Mouse (Mus musculus): Measurements from ENCODE around the gene Mapk3. TPM values are rescaled to one million over a fixed set of nuclear protein-coding genes. Genes with fewer than 3 reads are reported as not detected.

Gene Mapk3
- total RNA-seq, 2 experiments from 2014 or later = 260 to 263 TPM

- intact Hi-C loops (cut with DNase I) = no loop called here
- DNase-seq (ENCODE audit: extremely low spot score in 1 of 2, low spot score in 2 of 2) = no peak
Observed at GRCm38 (mm10) chr7:126749582-126750343, 9.6 kb upstream of the Mapk3 start.

- peak in 1 of 2 experiments; percentile 84 for DNase-seq (ENCODE audit: extremely low spot score in 1 of 2, low spot score in 2 of 2)
- intact Hi-C loops (cut with DNase I) = no loop called here
Observed at GRCm38 (mm10) chr7:126754866-126755265, 4.5 kb upstream of the Mapk3 start.

- DNase-seq (ENCODE audit: extremely low spot score in 1 of 2, low spot score in 2 of 2) = no peak
- intact Hi-C loops (cut with DNase I) = no loop called here
Observed at GRCm38 (mm10) chr7:126758539-126758938, 862 bp upstream of the Mapk3 start.

GRCm38 (mm10) chr7:126759672-126760390 lies 430 bp downstream of the Mapk3 start:
- DNase-seq (ENCODE audit: extremely low spot score in 1 of 2, low spot score in 2 of 2) = no peak
- intact Hi-C loops (cut with DNase I) = loop anchor here (5.0 kb wide), 1 partner anchor 58 kb away; no protein-coding TSS in a partner anchor

- peak in 1 of 2 experiments; percentile 90 for DNase-seq (ENCODE audit: extremely low spot score in 1 of 2, low spot score in 2 of 2)
- intact Hi-C loops (cut with DNase I) = loop anchor here (5.0 kb wide), 1 partner anchor 58 kb away; no protein-coding TSS in a partner anchor
Observed at GRCm38 (mm10) chr7:126760391-126760802, 996 bp downstream of the Mapk3 start.

GRCm38 (mm10) chr7:126760956-126761355 lies 1.6 kb downstream of the Mapk3 start:
- intact Hi-C loops (cut with DNase I) = loop anchor here (5.0 kb wide), 1 partner anchor 59 kb away; no protein-coding TSS in a partner anchor

GRCm38 (mm10) chr7:126761529-126762067 lies 2.2 kb downstream of the Mapk3 start:
- no peak for DNase-seq (ENCODE audit: extremely low spot score in 1 of 2, low spot score in 2 of 2)
- intact Hi-C loops (cut with DNase I) = loop anchor here (5.0 kb wide), 1 partner anchor 59 kb away; no protein-coding TSS in a partner anchor

More at GRCm38 (mm10) chr7:126760956-126761355, 1.6 kb downstream of the Mapk3 start:
- DNase-seq (ENCODE audit: extremely low spot score in 1 of 2, low spot score in 2 of 2) = no peak

GRCm38 (mm10) chr7:126762471-126763008 lies 3.1 kb downstream of the Mapk3 start:
- intact Hi-C loops (cut with DNase I) = loop anchor here (5.0 kb wide), 1 partner anchor 60 kb away; no protein-coding TSS in a partner anchor
- no peak for DNase-seq (ENCODE audit: extremely low spot score in 1 of 2, low spot score in 2 of 2)

- intact Hi-C loops (cut with DNase I) = no loop called here
- no peak for DNase-seq (ENCODE audit: extremely low spot score in 1 of 2, low spot score in 2 of 2)
Observed at GRCm38 (mm10) chr7:126765540-126765939, 6.1 kb downstream of the Mapk3 start.

- intact Hi-C loops (cut with DNase I) = no loop called here
- no peak for DNase-seq (ENCODE audit: extremely low spot score in 1 of 2, low spot score in 2 of 2)
Observed at GRCm38 (mm10) chr7:126766201-126766600, 6.8 kb downstream of the Mapk3 start, which contains the start of gene Gdpd3. Gene Gdpd3, plus strand, starts transcription at chr7:126766334.

GRCm38 (mm10) chr7:126767001-126767400 lies 7.6 kb downstream of the Mapk3 start:
- DNase-seq (ENCODE audit: extremely low spot score in 1 of 2, low spot score in 2 of 2) = no peak
- intact Hi-C loops (cut with DNase I) = no loop called here

- DNase-seq (ENCODE audit: extremely low spot score in 1 of 2, low spot score in 2 of 2) = no peak
- intact Hi-C loops (cut with DNase I) = no loop called here
Observed at GRCm38 (mm10) chr7:126770784-126771183, 11.4 kb downstream of the Mapk3 start.

GRCm38 (mm10) chr7:126773351-126773750 lies 13.9 kb downstream of the Mapk3 start:
- intact Hi-C loops (cut with DNase I) = no loop called here

GRCm38 (mm10) chr7:126774463-126774862 lies 15.1 kb downstream of the Mapk3 start:
- DNase-seq (ENCODE audit: extremely low spot score in 1 of 2, low spot score in 2 of 2) = no peak
- intact Hi-C loops (cut with DNase I) = no loop called here

More at GRCm38 (mm10) chr7:126773351-126773750, 13.9 kb downstream of the Mapk3 start:
- no peak for DNase-seq (ENCODE audit: extremely low spot score in 1 of 2, low spot score in 2 of 2)

- no peak for DNase-seq (ENCODE audit: extremely low spot score in 1 of 2, low spot score in 2 of 2)
- intact Hi-C loops (cut with DNase I) = loop anchor here (5.0 kb wide), 1 partner anchor 73 kb away; no protein-coding TSS in a partner anchor
Observed at GRCm38 (mm10) chr7:126775185-126775977, 16.0 kb downstream of the Mapk3 start.

- intact Hi-C loops (cut with DNase I) = loop anchor here (5.0 kb wide), 1 partner anchor 74 kb away; no protein-coding TSS in a partner anchor
- no peak for DNase-seq (ENCODE audit: extremely low spot score in 1 of 2, low spot score in 2 of 2)
Observed at GRCm38 (mm10) chr7:126775978-126776234, 16.5 kb downstream of the Mapk3 start.

- peak; percentile 91 to 98 for DNase-seq (ENCODE audit: extremely low spot score in 1 of 2, low spot score in 2 of 2)
- intact Hi-C loops (cut with DNase I) = loop anchor here (5.0 kb wide), 1 partner anchor 74 kb away; no protein-coding TSS in a partner anchor
Observed at GRCm38 (mm10) chr7:126776598-126777057, 17.2 kb downstream of the Mapk3 start, which contains the start of gene Ypel3. Gene Ypel3, plus strand, starts transcription at chr7:126776955.

- DNase-seq (ENCODE audit: extremely low spot score in 1 of 2, low spot score in 2 of 2) = no peak
Observed at GRCm38 (mm10) chr7:126777476-126777875, 18.1 kb downstream of the Mapk3 start.

More at GRCm38 (mm10) chr7:126777476-126777875, 18.1 kb downstream of the Mapk3 start:
- intact Hi-C loops (cut with DNase I) = loop anchor here (5.0 kb wide), 1 partner anchor 75 kb away; no protein-coding TSS in a partner anchor

All from left cerebral cortex, postnatal 10 days (tissue).